Comparison of ENCODE assay signal across 8 mouse cellular contexts in genomic region chr10:78352666-78353030, GRCm38 (mm10). TPM values are rescaled to one million over a fixed set of nuclear protein-coding genes. Genes with fewer than 3 reads are reported as not detected.
A peak's percentile ranks its signal among the peaks of the same experiment; 100 is the strongest.
DNase-seq lines count a peak whose midpoint lies in the region; ATAC-seq lines count a peak whose summit lies in the region.

No protein-coding gene starts in this region.

- H3K9ac ChIP-seq in kidney, embryonic 14.5 days (ENCODE audit: low read depth, low read length), result peak overlapping the region; percentile 99
- peak overlapping the region; percentile 99 for H3K9ac ChIP-seq in hindbrain, embryonic 14.5 days
- H3K9ac ChIP-seq in midbrain, embryonic 14.5 days (replicated peaks; ENCODE audit: low read length), result peak overlapping the region; percentile 98

- DNase-seq in kidney, postnatal 25 days, result no peak
- no peak for DNase-seq in hindbrain, embryonic 14.5 days (ENCODE audit: low spot score)
- DNase-seq in midbrain, embryonic 14.5 days, result no peak
- DNase-seq in cerebellum, postnatal 25 days, result no peak
- DNase-seq in right cerebral cortex, adult 18-20 months, result no peak
- no peak for DNase-seq in ovary, postnatal 14 days (ENCODE audit: low spot score)

- 19% methylated on average over 8 of the region's 8 CpGs for WGBS in kidney, embryonic 14.5 days
- WGBS in hindbrain, embryonic 14.5 days, result 20% methylated on average over 8 of the region's 8 CpGs
- 17% methylated on average over 8 of the region's 8 CpGs for whole genome bisulfite sequencing in midbrain, embryonic 14.5 days

- H3K9me3 ChIP-seq in kidney, embryonic 14.5 days (ENCODE audit: control insufficient read depth, low read length), result no peaks in the 10 kb centered on the region
- no peaks in the 10 kb centered on the region for H3K9me3 ChIP-seq in hindbrain, embryonic 14.5 days (ENCODE audit: control insufficient read depth, low read length)
- H3K9me3 ChIP-seq in midbrain, embryonic 14.5 days (ENCODE audit: control insufficient read depth, low read length), result no peaks in the 10 kb centered on the region

- H3K36me3 ChIP-seq in kidney, embryonic 14.5 days (ENCODE audit: control insufficient read depth, insufficient read depth, low read length), result no peaks in the 10 kb centered on the region
- H3K36me3 ChIP-seq in hindbrain, embryonic 14.5 days (replicated peaks; ENCODE audit: control insufficient read depth, insufficient read depth), result no peaks in the 10 kb centered on the region
- no peaks in the 10 kb centered on the region for H3K36me3 ChIP-seq in midbrain, embryonic 14.5 days (ENCODE audit: control insufficient read depth, insufficient read depth, low read length)

- peaks cover 26% of the 10 kb centered on the region for H3K4me1 ChIP-seq in kidney, embryonic 14.5 days (ENCODE audit: control insufficient read depth, insufficient read depth, low read length)
- peaks cover 7% of the 10 kb centered on the region for H3K4me1 ChIP-seq in brown adipose tissue, adult 24 weeks (ENCODE audit: control insufficient read depth, insufficient read depth, insufficient read length, low read length)
- peaks cover 24% of the 10 kb centered on the region for H3K4me1 ChIP-seq in hindbrain, embryonic 14.5 days (replicated peaks; ENCODE audit: control insufficient read depth, insufficient read depth, low read length)
- peaks cover 19% of the 10 kb centered on the region for H3K4me1 ChIP-seq in midbrain, embryonic 14.5 days (ENCODE audit: control insufficient read depth, insufficient read depth, low read length)

- peak overlapping the region; percentile 91 for H3K4me3 ChIP-seq in kidney, embryonic 14.5 days (ENCODE audit: low read length)
- H3K4me3 ChIP-seq in brown adipose tissue, adult 24 weeks (ENCODE audit: insufficient read depth, low read depth, low read length), result peak overlapping the region; percentile 85
- peak overlapping the region; percentile 82 for H3K4me3 ChIP-seq in hindbrain, embryonic 14.5 days (replicated peaks; ENCODE audit: low read length)
- H3K4me3 ChIP-seq in midbrain, embryonic 14.5 days (replicated peaks; ENCODE audit: low read depth, low read length), result peak overlapping the region; percentile 91

- peak overlapping the region; percentile 74 for H3K27ac ChIP-seq in kidney, embryonic 14.5 days (ENCODE audit: low read depth, low read length)
- H3K27ac ChIP-seq in brown adipose tissue, adult 24 weeks (replicated peaks; ENCODE audit: low read depth, low read length), result peak overlapping the region; percentile 35
- H3K27ac ChIP-seq in hindbrain, embryonic 14.5 days, result peak overlapping the region; percentile 68
- peak overlapping the region; percentile 80 for H3K27ac ChIP-seq in midbrain, embryonic 14.5 days (replicated peaks; ENCODE audit: low read depth, low read length)

- H3K4me2 ChIP-seq in kidney, embryonic 14.5 days (replicated peaks; ENCODE audit: low read depth, low read length), result peak overlapping the region; percentile 89
- H3K4me2 ChIP-seq in hindbrain, embryonic 14.5 days (replicated peaks), result peak overlapping the region; percentile 92
- H3K4me2 ChIP-seq in midbrain, embryonic 14.5 days (ENCODE audit: low read length), result peak overlapping the region; percentile 85

- ATAC-seq in kidney, embryonic 14.5 days (ENCODE audit: low FRiP score, low TSS enrichment), result 0 out of 2 replicates have a peak, but pooled peaks have one; percentile 6
- peak; percentile 31 for ATAC-seq in hindbrain, embryonic 14.5 days (ENCODE audit: low FRiP score)
- peak; percentile 33 for ATAC-seq in midbrain, embryonic 14.5 days (ENCODE audit: low FRiP score, low TSS enrichment)

- H3K27me3 ChIP-seq in kidney, embryonic 14.5 days (ENCODE audit: control insufficient read depth, insufficient read depth, low read length), result no peaks in the 10 kb centered on the region
- no peaks in the 10 kb centered on the region for H3K27me3 ChIP-seq in hindbrain, embryonic 14.5 days (ENCODE audit: control insufficient read depth, insufficient read depth, low read length)
- no peaks in the 10 kb centered on the region for H3K27me3 ChIP-seq in midbrain, embryonic 14.5 days (ENCODE audit: control insufficient read depth, insufficient read depth, low read length)

RNA-seq across cellular contexts. Expression of gene Agpat3, which starts 0.4 kb away (rescaled TPM):
- polyA plus RNA-seq in kidney, embryonic 14.5 days (2014; fragmentation: Nextera tagmentation; extraction: Ambion mirVana), result 66.4 and 84.7 TPM in 2 replicates
- 311 and 438 TPM in 2 replicates for polyA plus RNA-seq in brown adipose tissue, adult 24 weeks (2012; ENCODE audit: insufficient read depth, insufficient read length, missing spikeins)
- polyA plus RNA-seq in hindbrain, embryonic 14.5 days (2014; fragmentation: Nextera tagmentation; extraction: Ambion mirVana), result 80.3 and 81.5 TPM in 2 replicates
- polyA plus RNA-seq in midbrain, embryonic 14.5 days (2014; fragmentation: Nextera tagmentation; extraction: Ambion mirVana), result 61.4 and 68.0 TPM in 2 replicates
